Mouse (Mus musculus): ENCODE measurements around the gene Acot2. TPM values are rescaled to one million over a fixed set of nuclear protein-coding genes. Genes with fewer than 3 reads are reported as not detected.
"Not testable (repeated sequence)": the region's sequence is repeated elsewhere in the genome, so short reads cannot be mapped to it uniquely, and the experiment has no call there.

Acot2 gene
- polyA plus RNA-seq (2015; fragmentation: Nextera tagmentation; extraction: Ambion mirVana): 26.1 and 26.5 TPM in 2 replicates

DNA sequence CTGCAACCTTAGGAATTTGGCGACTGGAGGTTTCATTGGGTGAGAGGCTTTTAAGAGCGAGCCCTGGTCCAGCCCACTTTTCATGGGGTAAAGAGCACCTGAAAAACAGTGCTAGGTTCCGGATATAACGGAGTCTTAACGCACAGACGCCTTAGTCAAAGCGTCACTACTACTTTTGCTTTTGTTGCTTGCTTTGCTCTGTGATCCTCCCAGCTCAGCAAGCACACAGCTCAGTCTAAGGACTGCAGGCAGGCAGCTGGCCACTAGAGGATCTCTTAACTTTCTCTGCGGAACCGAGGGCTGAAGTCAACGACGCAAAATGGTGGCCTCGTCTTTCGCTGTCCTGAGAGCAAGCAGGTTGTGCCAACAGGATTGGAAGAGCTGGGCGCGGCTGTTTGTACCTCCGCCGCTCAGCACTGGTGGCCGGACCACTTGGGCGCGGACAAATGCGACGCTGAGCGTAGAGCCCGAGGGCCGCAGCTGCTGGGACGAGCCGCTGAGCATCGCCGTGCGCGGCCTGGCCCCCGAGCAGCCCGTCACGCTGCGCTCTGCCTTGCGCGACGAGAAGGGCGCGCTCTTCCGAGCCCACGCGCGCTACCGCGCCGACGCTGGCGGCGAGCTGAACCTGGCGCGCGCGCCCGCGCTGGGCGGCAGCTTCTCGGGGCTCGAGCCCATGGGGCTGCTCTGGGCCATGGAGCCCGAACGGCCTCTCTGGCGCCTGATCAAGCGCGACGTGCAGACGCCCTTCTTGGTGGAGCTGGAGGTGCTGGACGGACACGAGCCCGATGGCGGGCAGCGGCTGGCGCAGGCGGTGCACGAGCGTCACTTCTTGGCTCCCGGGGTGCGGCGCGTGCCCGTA is at the start of gene Acot2:
Gene Acot2 (plus strand): TSS at position 279 of the 859 bp plus-strand sequence.
- H3K27ac ChIP-seq: peak within 1 kb of the TSS; percentile 95
- whole genome bisulfite sequencing: under 1% methylated on average over 80 of the region's 80 CpGs
- ATAC-seq (ENCODE audit: insufficient number of reproducible peaks, low FRiP score, low TSS enrichment, low read depth): peak; percentile 85
- no peaks in the 10 kb centered on the region for H3K27me3 ChIP-seq
- peak within 1 kb of the TSS; percentile 57 for H3K4me2 ChIP-seq
- H3K4me3 ChIP-seq: peak within 1 kb of the TSS; percentile 67
- 0 out of 2 replicates have a peak, but pooled peaks cover 3% of the 10 kb centered on the region for H3K36me3 ChIP-seq
- no peaks in the 10 kb centered on the region for H3K9me3 ChIP-seq
- H3K4me1 ChIP-seq: peaks cover 5% of the 10 kb centered on the region
- peak within 1 kb of the TSS; percentile 74 for H3K9ac ChIP-seq

DNA sequence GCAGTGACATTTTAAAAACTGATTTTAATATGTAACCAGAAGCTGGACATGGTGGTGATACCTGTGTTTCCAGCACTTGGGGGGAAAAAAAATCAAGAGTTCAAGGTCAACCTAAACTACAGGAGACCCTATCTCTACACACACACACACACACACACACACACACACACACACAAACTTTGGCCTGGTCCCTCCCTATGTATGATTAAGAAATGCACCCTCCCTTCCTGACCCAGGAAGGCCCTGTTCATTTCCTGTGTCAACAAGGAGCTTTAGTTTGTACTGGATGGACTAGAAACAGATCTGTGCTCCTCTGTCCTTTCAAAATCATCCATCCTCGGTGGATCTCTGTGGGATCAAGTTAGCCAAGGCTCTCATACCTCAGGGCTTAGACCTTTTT is 49.1 kb upstream of the Acot2 start:
- ATAC-seq (ENCODE audit: insufficient number of reproducible peaks, low FRiP score, low TSS enrichment, low read depth): not testable (repeated sequence)
- WGBS: 62% methylated on average over 1 of the region's 1 CpGs

DNA sequence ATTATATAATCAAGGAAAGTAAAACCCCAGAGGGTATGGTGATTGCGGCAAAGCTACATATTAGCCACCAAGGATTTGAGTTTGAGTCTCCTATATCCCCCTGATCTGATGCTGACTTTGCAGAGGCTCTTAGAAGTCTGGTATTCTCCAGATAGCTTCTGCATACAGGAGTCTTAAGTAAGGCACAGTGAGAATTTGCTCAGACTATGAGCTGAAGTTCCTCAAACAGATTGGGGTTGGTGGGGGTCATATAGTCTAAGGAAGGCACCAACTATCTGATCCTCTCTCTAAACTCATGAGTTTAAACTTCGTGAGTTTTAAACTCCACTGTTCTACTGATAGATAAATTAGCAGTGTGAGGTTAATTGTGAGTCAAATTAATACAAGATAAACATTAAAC is 48.3 kb upstream of the Acot2 start:
- Histone ChIP-seq H3K9me3 (no peaks in the 10 kb centered on the region), H3K4me3 (no peak overlapping the region), H3K36me3 (no peaks in the 10 kb centered on the region), H3K4me2 (no peak overlapping the region), H3K4me1 (no peaks in the 10 kb centered on the region), H3K9ac (no peak overlapping the region), H3K27me3 (no peaks in the 10 kb centered on the region), H3K27ac (no peak overlapping the region)
- ATAC-seq (ENCODE audit: insufficient number of reproducible peaks, low FRiP score, low TSS enrichment, low read depth): no peak
- WGBS: 79% methylated on average over 2 of the region's 2 CpGs

More for the DNA sequence above, 49.1 kb upstream of the Acot2 start:
- not testable (repeated sequence) for H3K27me3 ChIP-seq, H3K27ac ChIP-seq, H3K9ac ChIP-seq, H3K4me3 ChIP-seq, H3K4me1 ChIP-seq, H3K36me3 ChIP-seq, H3K4me2 ChIP-seq, H3K9me3 ChIP-seq

DNA sequence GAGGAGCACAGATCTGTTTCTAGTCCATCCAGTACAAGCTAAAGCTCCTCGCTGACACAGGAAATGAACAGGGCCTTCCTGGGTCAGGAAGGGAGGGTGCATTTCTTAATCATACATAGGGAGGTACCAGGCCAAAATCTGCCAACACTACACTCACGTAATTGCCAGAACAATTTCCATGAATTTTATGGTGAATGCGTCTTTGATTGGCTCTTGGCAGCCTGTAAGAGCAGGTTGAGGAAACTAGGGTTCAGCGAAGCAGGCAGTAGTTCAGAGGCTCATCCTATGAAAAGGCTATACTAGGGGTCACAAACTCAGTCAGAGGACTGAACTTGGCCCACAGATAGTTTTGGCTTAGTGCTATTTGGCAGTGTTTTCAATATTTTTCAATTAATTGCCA is 47.6 kb upstream of the Acot2 start:
- Histone ChIP-seq H3K9ac (no peak overlapping the region), H3K27me3 (no peaks in the 10 kb centered on the region), H3K4me2 (no peak overlapping the region), H3K4me3 (no peak overlapping the region), H3K9me3 (no peaks in the 10 kb centered on the region), H3K27ac (no peak overlapping the region), H3K36me3 (no peaks in the 10 kb centered on the region), H3K4me1 (no peaks in the 10 kb centered on the region)
- ATAC-seq (ENCODE audit: insufficient number of reproducible peaks, low FRiP score, low TSS enrichment, low read depth): no peak
- 61% methylated on average over 4 of the region's 4 CpGs for WGBS

DNA sequence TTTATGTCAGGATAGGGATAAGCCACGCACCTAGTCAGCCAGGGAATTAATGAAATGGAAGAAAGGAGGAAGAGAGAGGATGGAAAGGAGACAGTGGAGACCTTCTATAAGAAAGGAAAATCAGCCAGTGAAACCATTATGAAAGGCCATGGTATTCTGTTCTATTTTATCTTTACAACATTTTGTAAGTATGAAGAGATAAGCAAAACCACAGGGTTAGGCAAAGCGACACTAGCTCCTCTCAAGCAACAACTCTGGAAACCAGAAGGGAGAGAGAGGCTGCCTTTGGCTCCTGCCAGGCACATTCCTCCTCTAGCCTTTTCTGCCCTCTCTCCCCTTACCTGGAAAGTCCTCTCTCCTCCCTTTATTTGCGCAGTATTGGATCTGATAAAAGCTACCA is 45.7 kb upstream of the Acot2 start:
- Histone ChIP-seq H3K9ac (no peak overlapping the region), H3K4me3 (no peak overlapping the region), H3K4me2 (no peak overlapping the region), H3K27ac (no peak overlapping the region), H3K36me3 (no peaks in the 10 kb centered on the region), H3K27me3 (no peaks in the 10 kb centered on the region), H3K9me3 (no peaks in the 10 kb centered on the region), H3K4me1 (no peaks in the 10 kb centered on the region)
- no peak for ATAC-seq (ENCODE audit: insufficient number of reproducible peaks, low FRiP score, low TSS enrichment, low read depth)
- 71% methylated on average over 3 of the region's 3 CpGs for WGBS

DNA sequence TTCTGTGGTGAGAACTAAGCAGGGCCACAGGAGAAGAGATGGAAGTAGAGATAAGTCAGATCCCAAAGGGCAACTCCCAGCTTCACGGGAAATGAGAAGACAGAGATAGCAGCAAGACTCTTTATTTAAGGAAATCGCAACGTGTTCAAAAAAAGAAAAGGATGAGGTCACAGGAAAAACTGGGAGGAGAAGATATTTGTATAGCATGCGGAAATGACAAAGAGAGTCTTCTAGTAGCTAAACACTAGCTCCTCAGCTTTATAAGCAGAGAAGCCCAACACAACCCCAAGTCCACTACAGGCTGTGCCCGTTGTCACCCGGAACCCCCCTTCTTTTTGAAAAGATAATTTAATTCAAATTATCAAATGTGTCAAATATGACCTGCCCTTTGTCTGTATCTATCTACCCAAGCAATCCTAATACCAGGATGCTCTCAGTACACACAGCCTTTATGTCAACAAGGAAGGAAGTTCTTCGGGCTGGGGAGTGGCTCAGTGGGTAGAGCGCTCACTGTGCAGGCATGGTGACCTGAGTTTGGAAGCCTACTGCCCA is 40.3 kb upstream of the Acot2 start:
- ATAC-seq (ENCODE audit: insufficient number of reproducible peaks, low FRiP score, low TSS enrichment, low read depth): no peak
- H3K4me1 ChIP-seq: peaks cover 17% of the 10 kb centered on the region
- 79% methylated on average over 8 of the region's 8 CpGs for WGBS

DNA sequence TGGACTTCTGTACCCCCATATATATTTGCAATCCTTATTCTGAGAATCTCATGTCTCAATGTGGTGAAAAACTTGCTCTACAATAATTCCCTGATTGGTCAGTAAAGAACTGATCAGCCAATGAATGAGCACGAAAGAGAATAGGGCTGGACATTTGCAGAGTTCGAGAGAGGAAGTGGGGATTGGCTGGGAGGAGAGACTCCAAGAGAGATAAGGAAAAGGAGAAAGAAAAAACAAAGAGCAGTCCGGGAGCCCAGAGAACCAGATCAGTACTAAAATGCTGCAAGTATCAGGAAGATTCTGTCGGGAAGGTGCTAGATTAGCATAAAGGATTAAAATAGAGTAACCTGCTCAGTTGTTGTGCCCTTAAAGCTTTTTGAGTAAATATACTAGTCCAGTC is 38.6 kb upstream of the Acot2 start:
- Histone ChIP-seq H3K4me1 (peaks cover 26% of the 10 kb centered on the region), H3K36me3 (peaks cover 6% of the 10 kb centered on the region), H3K27ac (no peak overlapping the region), H3K9me3 (no peaks in the 10 kb centered on the region), H3K27me3 (no peaks in the 10 kb centered on the region), H3K4me2 (no peak overlapping the region), H3K4me3 (no peak overlapping the region), H3K9ac (no peak overlapping the region)
- WGBS: 78% methylated on average over 4 of the region's 4 CpGs
- ATAC-seq (ENCODE audit: insufficient number of reproducible peaks, low FRiP score, low TSS enrichment, low read depth): no peak

More for the DNA sequence above, 40.3 kb upstream of the Acot2 start:
- no peaks in the 10 kb centered on the region for H3K27me3 ChIP-seq
- no peak overlapping the region for H3K4me3 ChIP-seq
- no peak overlapping the region for H3K9ac ChIP-seq
- no peaks in the 10 kb centered on the region for H3K9me3 ChIP-seq
- peaks cover 2% of the 10 kb centered on the region for H3K36me3 ChIP-seq
- no peak overlapping the region for H3K4me2 ChIP-seq
- no peak overlapping the region for H3K27ac ChIP-seq

DNA sequence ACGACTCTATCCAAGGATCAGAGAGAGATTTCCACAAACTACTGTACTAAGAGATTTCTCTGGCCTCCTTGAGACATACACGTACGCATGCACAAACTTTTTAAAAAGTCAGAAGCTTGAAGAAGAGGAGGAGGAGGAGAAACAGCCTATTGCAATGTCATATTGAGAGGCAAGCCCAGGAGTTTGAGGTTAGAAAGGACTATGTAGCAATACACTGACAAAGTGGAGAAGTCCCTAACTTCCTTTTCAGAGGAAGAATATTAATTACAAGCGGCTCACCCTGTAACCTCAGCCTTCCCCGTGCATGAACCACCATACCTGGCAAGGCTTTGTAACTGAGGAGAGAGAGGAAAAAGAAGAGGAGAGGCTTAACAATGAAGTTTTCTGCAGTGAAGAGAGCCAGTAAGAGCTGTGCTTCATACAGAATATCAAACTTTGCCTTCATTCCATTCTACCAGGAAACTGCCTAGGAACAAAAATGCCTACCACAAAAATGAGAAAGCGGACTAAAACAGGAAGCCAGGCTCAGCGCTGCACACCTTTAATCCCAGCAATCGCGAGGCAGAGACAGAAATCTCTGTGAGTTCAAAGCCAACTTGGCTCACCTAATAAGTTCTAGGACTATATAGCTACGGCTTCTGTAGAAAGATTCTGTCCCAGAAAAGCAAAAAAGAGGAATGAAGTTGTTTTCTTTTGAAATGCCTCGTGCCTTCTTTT is 37.7 kb upstream of the Acot2 start:
- Histone ChIP-seq H3K27ac (peak overlapping the region; percentile 87; the same call in 1 of the 2 replicates), H3K9ac (peak overlapping the region; percentile 76; the same call in 1 of the 2 replicates), H3K4me3 (peak overlapping the region; percentile 92), H3K4me1 (peaks cover 26% of the 10 kb centered on the region), H3K4me2 (peak overlapping the region; percentile 92), H3K36me3 (peaks cover 6% of the 10 kb centered on the region), H3K9me3 (no peaks in the 10 kb centered on the region), H3K27me3 (no peaks in the 10 kb centered on the region)
- WGBS: 26% methylated on average over 11 of the region's 11 CpGs
- no peak for ATAC-seq (ENCODE audit: insufficient number of reproducible peaks, low FRiP score, low TSS enrichment, low read depth)

DNA sequence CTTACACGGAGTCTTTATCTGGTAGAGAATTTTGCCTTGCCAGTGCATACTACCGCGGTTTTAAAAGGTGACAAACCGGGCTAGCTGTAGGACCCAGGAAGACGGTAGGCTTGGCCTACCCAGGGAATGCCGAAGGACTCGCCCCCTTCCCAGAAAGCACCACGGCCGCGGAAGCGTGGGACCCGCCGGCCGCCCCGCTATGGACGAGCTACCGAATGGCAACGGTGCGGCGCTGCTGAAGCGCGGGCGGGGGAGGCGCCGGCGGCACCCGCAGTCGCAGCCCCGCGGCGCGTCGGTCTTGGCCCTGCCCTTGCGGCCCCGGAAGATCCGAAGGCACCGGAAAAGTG is 37.2 kb upstream of the Acot2 start, which contains the start of gene Riox1:
Gene Riox1 (plus strand): TSS at position 116 of the 347 bp plus-strand sequence.
- no peaks in the 10 kb centered on the region for H3K27me3 ChIP-seq
- peak within 1 kb of the TSS; percentile 92 for H3K4me2 ChIP-seq
- peaks cover 6% of the 10 kb centered on the region for H3K36me3 ChIP-seq
- peaks cover 26% of the 10 kb centered on the region for H3K4me1 ChIP-seq
- peak; percentile 90 for ATAC-seq (ENCODE audit: insufficient number of reproducible peaks, low FRiP score, low TSS enrichment, low read depth)
- WGBS: under 1% methylated on average over 36 of the region's 37 CpGs
- peak within 1 kb of the TSS; percentile 92 for H3K4me3 ChIP-seq
- no peaks in the 10 kb centered on the region for H3K9me3 ChIP-seq
- H3K27ac ChIP-seq: peak within 1 kb of the TSS; percentile 87
- peak within 1 kb of the TSS; percentile 76 for H3K9ac ChIP-seq

DNA sequence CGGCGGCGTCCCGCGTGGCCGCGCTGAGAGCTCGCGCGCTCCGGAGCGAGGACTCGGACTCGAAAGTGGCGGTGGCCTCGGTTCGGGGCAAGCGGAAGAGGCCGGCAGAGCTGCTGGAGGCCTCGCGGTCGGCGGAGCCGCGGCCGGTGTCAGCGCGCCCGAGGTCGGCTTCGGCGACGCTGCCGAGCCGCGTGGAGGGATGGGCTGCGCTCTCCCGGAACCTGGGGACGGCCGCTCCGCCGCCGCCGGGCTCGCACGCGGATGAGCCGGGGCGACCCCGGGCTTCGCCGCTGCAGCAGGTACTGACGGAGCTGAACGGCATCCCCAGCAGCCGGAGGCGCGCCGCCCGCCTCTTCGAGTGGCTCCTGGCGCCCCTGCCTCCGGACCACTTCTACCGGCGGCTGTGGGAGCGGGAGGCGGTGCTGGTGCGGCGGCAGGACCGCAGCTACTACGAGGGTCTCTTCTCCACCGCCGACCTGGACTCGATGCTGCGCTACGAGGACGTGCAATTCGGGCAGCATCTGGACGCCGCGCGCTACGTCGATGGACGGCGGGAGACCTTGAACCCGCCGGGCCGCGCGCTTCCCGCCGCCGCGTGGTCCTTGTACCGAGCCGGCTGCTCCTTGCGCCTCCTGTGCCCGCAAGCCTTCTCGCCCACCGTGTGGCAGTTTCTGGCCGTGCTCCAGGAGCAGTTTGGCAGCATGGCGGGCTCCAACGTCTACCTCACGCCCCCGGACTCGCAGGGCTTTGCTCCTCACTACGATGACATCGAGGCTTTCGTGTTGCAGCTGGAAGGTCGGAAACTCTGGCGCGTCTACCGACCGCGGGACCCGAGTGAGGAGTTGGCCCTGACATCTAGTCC is 36.6 kb upstream of the Acot2 start:
- H3K9me3 ChIP-seq: no peaks in the 10 kb centered on the region
- peaks cover 26% of the 10 kb centered on the region for H3K4me1 ChIP-seq
- H3K4me2 ChIP-seq: peak overlapping the region; percentile 92
- H3K27ac ChIP-seq: peak overlapping the region; percentile 87
- peak; percentile 56; the same call in 1 of the 2 replicates for ATAC-seq (ENCODE audit: insufficient number of reproducible peaks, low FRiP score, low TSS enrichment, low read depth)
- under 1% methylated on average over 108 of the region's 116 CpGs for WGBS
- H3K4me3 ChIP-seq: peak overlapping the region; percentile 92
- H3K9ac ChIP-seq: peak overlapping the region; percentile 76
- peaks cover 6% of the 10 kb centered on the region for H3K36me3 ChIP-seq
- no peaks in the 10 kb centered on the region for H3K27me3 ChIP-seq

All from limb, embryonic 15.5 days (tissue).